Comparison of ENCODE assay signal across 8 mouse cellular contexts in genomic region chr5:137770709-137771108, GRCm38 (mm10). TPM values are rescaled to one million over a fixed set of nuclear protein-coding genes. Genes with fewer than 3 reads are reported as not detected.
DNase-seq lines count a peak whose midpoint lies in the region; ATAC-seq and TF ChIP-seq lines count a peak whose summit lies in the region.

No protein-coding gene starts in this region.

- 45% methylated on average over 2 of the region's 2 CpGs for WGBS in kidney, postnatal 0 days
- 55% methylated on average over 2 of the region's 2 CpGs for WGBS in kidney, embryonic 16.5 days
- whole genome bisulfite sequencing in embryonic facial prominence, embryonic 10.5 days, result 40% methylated on average over 2 of the region's 2 CpGs
- WGBS in liver, embryonic 12.5 days (ENCODE audit: insufficient replicate concordance), result 29% methylated on average over 2 of the region's 2 CpGs
- WGBS in stomach, postnatal 0 days, result 48% methylated on average over 2 of the region's 2 CpGs

- DNase-seq in kidney, postnatal 0 days (ENCODE audit: low spot score), result peak; percentile 63
- DNase-seq in MN1 (ENCODE audit: low spot score), result peak; percentile 68
- peak; percentile 59 for DNase-seq in embryonic facial prominence, embryonic 10.5 days (ENCODE audit: low spot score)
- DNase-seq in stomach, postnatal 0 days (ENCODE audit: low spot score), result no peak
- no peak for DNase-seq in right cerebral cortex, postnatal 10 days (ENCODE audit: low spot score in 2 of 2)
- DNase-seq in frontal cortex, postnatal 25 days (ENCODE audit: low spot score in 2 of 2), result no peak

- H3K4me2 ChIP-seq in kidney, postnatal 0 days (ENCODE audit: low read length), result no peak overlapping the region
- no peak overlapping the region for H3K4me2 ChIP-seq in kidney, embryonic 16.5 days (replicated peaks; ENCODE audit: low read depth, low read length)
- H3K4me2 ChIP-seq in liver, embryonic 12.5 days, result no peak overlapping the region
- H3K4me2 ChIP-seq in stomach, postnatal 0 days (replicated peaks; ENCODE audit: low read depth), result no peak overlapping the region

- H3K9me3 ChIP-seq in kidney, postnatal 0 days (replicated peaks; ENCODE audit: low read length), result no peaks in the 10 kb centered on the region
- H3K9me3 ChIP-seq in kidney, embryonic 16.5 days (ENCODE audit: low read length), result peaks cover 4% of the 10 kb centered on the region; the same call in 1 of the 2 replicates
- 0 out of 2 replicates have a peak, but pooled peaks cover 2% of the 10 kb centered on the region for H3K9me3 ChIP-seq in embryonic facial prominence, embryonic 10.5 days
- peaks cover 4% of the 10 kb centered on the region; the same call in 1 of the 2 replicates for H3K9me3 ChIP-seq in liver, embryonic 12.5 days (replicated peaks)
- no peaks in the 10 kb centered on the region for H3K9me3 ChIP-seq in stomach, postnatal 0 days (ENCODE audit: control insufficient read depth, low read length)

- TF ChIP-seq CTCF in kidney, postnatal 0 days (IDR thresholded peaks at IDR 0.05; ENCODE audit: low read depth), result peak; percentile 84
- TF ChIP-seq CTCF in stomach, postnatal 0 days (IDR thresholded peaks at IDR 0.05; ENCODE audit: low read depth), result peak; percentile 94

- no peaks in the 10 kb centered on the region for H3K36me3 ChIP-seq in kidney, postnatal 0 days (ENCODE audit: insufficient read depth, low read length)
- no peaks in the 10 kb centered on the region for H3K36me3 ChIP-seq in kidney, embryonic 16.5 days (ENCODE audit: insufficient read depth, low read length)
- no peaks in the 10 kb centered on the region for H3K36me3 ChIP-seq in embryonic facial prominence, embryonic 10.5 days (replicated peaks)
- peaks cover 2% of the 10 kb centered on the region; the same call in 1 of the 2 replicates for H3K36me3 ChIP-seq in liver, embryonic 12.5 days
- no peaks in the 10 kb centered on the region for H3K36me3 ChIP-seq in stomach, postnatal 0 days (ENCODE audit: control insufficient read depth, insufficient read depth, low read length)

- no peak overlapping the region for H3K9ac ChIP-seq in kidney, postnatal 0 days (ENCODE audit: low read depth, low read length)
- no peak overlapping the region for H3K9ac ChIP-seq in kidney, embryonic 16.5 days (replicated peaks; ENCODE audit: low read length)
- no peak overlapping the region for H3K9ac ChIP-seq in liver, embryonic 12.5 days
- no peak overlapping the region for H3K9ac ChIP-seq in stomach, postnatal 0 days (ENCODE audit: low read length)

- H3K27me3 ChIP-seq in kidney, postnatal 0 days (ENCODE audit: insufficient read depth, low read length), result no peaks in the 10 kb centered on the region
- H3K27me3 ChIP-seq in kidney, embryonic 16.5 days (ENCODE audit: insufficient read depth, low read length), result no peaks in the 10 kb centered on the region
- no peaks in the 10 kb centered on the region for H3K27me3 ChIP-seq in embryonic facial prominence, embryonic 10.5 days (replicated peaks; ENCODE audit: low read depth, poor library complexity, severe bottlenecking)
- H3K27me3 ChIP-seq in liver, embryonic 12.5 days (replicated peaks), result no peaks in the 10 kb centered on the region
- no peaks in the 10 kb centered on the region for H3K27me3 ChIP-seq in stomach, postnatal 0 days (ENCODE audit: control insufficient read depth, insufficient read depth, low read length)

- H3K4me3 ChIP-seq in kidney, postnatal 0 days (replicated peaks; ENCODE audit: low read depth, low read length), result no peak overlapping the region
- no peak overlapping the region for H3K4me3 ChIP-seq in kidney, embryonic 16.5 days (ENCODE audit: low read length)
- H3K4me3 ChIP-seq in embryonic facial prominence, embryonic 10.5 days, result no peak overlapping the region
- no peak overlapping the region for H3K4me3 ChIP-seq in liver, embryonic 12.5 days
- no peak overlapping the region for H3K4me3 ChIP-seq in stomach, postnatal 0 days (ENCODE audit: low read depth, low read length)

- no peaks in the 10 kb centered on the region for H3K4me1 ChIP-seq in kidney, postnatal 0 days (replicated peaks; ENCODE audit: insufficient read depth, low read length)
- H3K4me1 ChIP-seq in kidney, embryonic 16.5 days (ENCODE audit: insufficient read depth, low read length), result no peaks in the 10 kb centered on the region
- peaks cover 5% of the 10 kb centered on the region; the same call in 1 of the 2 replicates for H3K4me1 ChIP-seq in embryonic facial prominence, embryonic 10.5 days
- peaks cover 25% of the 10 kb centered on the region for H3K4me1 ChIP-seq in liver, embryonic 12.5 days
- H3K4me1 ChIP-seq in stomach, postnatal 0 days (replicated peaks; ENCODE audit: control insufficient read depth, insufficient read depth), result no peaks in the 10 kb centered on the region

- H3K27ac ChIP-seq in kidney, postnatal 0 days, result no peak overlapping the region
- H3K27ac ChIP-seq in kidney, embryonic 16.5 days (ENCODE audit: low read length), result no peak overlapping the region
- H3K27ac ChIP-seq in embryonic facial prominence, embryonic 10.5 days (replicated peaks), result no peak overlapping the region
- H3K27ac ChIP-seq in liver, embryonic 12.5 days, result no peak overlapping the region
- H3K27ac ChIP-seq in stomach, postnatal 0 days (replicated peaks), result no peak overlapping the region

- no peak for TF ChIP-seq EP300 in stomach, postnatal 0 days (optimal IDR thresholded peaks at IDR 0.05)

- ATAC-seq in kidney, postnatal 0 days (replicated peaks; ENCODE audit: low FRiP score, low read depth), result no peak
- no peak for ATAC-seq in kidney, embryonic 16.5 days (ENCODE audit: low FRiP score, low TSS enrichment)
- peak; percentile 67; the same call in 1 of the 2 replicates for ATAC-seq in liver, embryonic 12.5 days
- peak; percentile 39; the same call in 1 of the 2 replicates for ATAC-seq in stomach, postnatal 0 days (ENCODE audit: low FRiP score, low TSS enrichment)

RNA-seq across cellular contexts. Expression of gene Ppp1r35, which starts 7.9 kb away (rescaled TPM):
- polyA plus RNA-seq in kidney, postnatal 0 days (2015; fragmentation: Nextera tagmentation; extraction: Ambion mirVana), result 28.8 and 32.4 TPM in 2 replicates
- polyA plus RNA-seq in kidney, embryonic 16.5 days (2015; fragmentation: Nextera tagmentation; extraction: Ambion mirVana), result 26.0 and 32.1 TPM in 2 replicates
- polyA plus RNA-seq in embryonic facial prominence, embryonic 10.5 days (2016; fragmentation: Nextera tagmentation; extraction: Ambion mirVana), result 47.9 and 49.1 TPM in 2 replicates
- polyA plus RNA-seq in liver, embryonic 12.5 days (2016; fragmentation: Nextera tagmentation; extraction: Ambion mirVana), result 38.6 and 39.2 TPM in 2 replicates
- polyA plus RNA-seq in stomach, postnatal 0 days (2015; fragmentation: Nextera tagmentation; extraction: Ambion mirVana), result 16.8 and 17.2 TPM in 2 replicates

RNA-seq across cellular contexts. Expression of gene Mepce, which starts 16.7 kb away (rescaled TPM):
- 11.6 and 12.3 TPM in 2 replicates for polyA plus RNA-seq in kidney, postnatal 0 days (2015; fragmentation: Nextera tagmentation; extraction: Ambion mirVana)
- polyA plus RNA-seq in kidney, embryonic 16.5 days (2015; fragmentation: Nextera tagmentation; extraction: Ambion mirVana), result 11.0 and 11.2 TPM in 2 replicates
- 9.1 and 11.5 TPM in 2 replicates for polyA plus RNA-seq in embryonic facial prominence, embryonic 10.5 days (2016; fragmentation: Nextera tagmentation; extraction: Ambion mirVana)
- polyA plus RNA-seq in liver, embryonic 12.5 days (2016; fragmentation: Nextera tagmentation; extraction: Ambion mirVana), result 9.0 and 9.2 TPM in 2 replicates
- polyA plus RNA-seq in stomach, postnatal 0 days (2015; fragmentation: Nextera tagmentation; extraction: Ambion mirVana), result 5.8 and 6.8 TPM in 2 replicates

RNA-seq across cellular contexts. Expression of gene Zcwpw1, which starts 16.9 kb away (rescaled TPM):
- polyA plus RNA-seq in kidney, postnatal 0 days (2015; fragmentation: Nextera tagmentation; extraction: Ambion mirVana), result 14.5 and 15.7 TPM in 2 replicates
- 24.8 and 31.8 TPM in 2 replicates for polyA plus RNA-seq in kidney, embryonic 16.5 days (2015; fragmentation: Nextera tagmentation; extraction: Ambion mirVana)
- 14.5 and 17.5 TPM in 2 replicates for polyA plus RNA-seq in embryonic facial prominence, embryonic 10.5 days (2016; fragmentation: Nextera tagmentation; extraction: Ambion mirVana)
- polyA plus RNA-seq in liver, embryonic 12.5 days (2016; fragmentation: Nextera tagmentation; extraction: Ambion mirVana), result 6.9 and 7.5 TPM in 2 replicates
- polyA plus RNA-seq in stomach, postnatal 0 days (2015; fragmentation: Nextera tagmentation; extraction: Ambion mirVana), result 2.6 and 2.7 TPM in 2 replicates

RNA-seq across cellular contexts. Expression of gene Tsc22d4, which starts 25.2 kb away (rescaled TPM):
- 107 and 110 TPM in 2 replicates for polyA plus RNA-seq in kidney, postnatal 0 days (2015; fragmentation: Nextera tagmentation; extraction: Ambion mirVana)
- 126 and 129 TPM in 2 replicates for polyA plus RNA-seq in kidney, embryonic 16.5 days (2015; fragmentation: Nextera tagmentation; extraction: Ambion mirVana)
- polyA plus RNA-seq in embryonic facial prominence, embryonic 10.5 days (2016; fragmentation: Nextera tagmentation; extraction: Ambion mirVana), result 89.8 and 94.3 TPM in 2 replicates
- 96.0 and 99.2 TPM in 2 replicates for polyA plus RNA-seq in liver, embryonic 12.5 days (2016; fragmentation: Nextera tagmentation; extraction: Ambion mirVana)
- 100 and 110 TPM in 2 replicates for polyA plus RNA-seq in stomach, postnatal 0 days (2015; fragmentation: Nextera tagmentation; extraction: Ambion mirVana)

RNA-seq across cellular contexts. Expression of gene Nyap1, which starts 29.3 kb away (rescaled TPM):
- 1.2 and 1.6 TPM in 2 replicates for polyA plus RNA-seq in kidney, postnatal 0 days (2015; fragmentation: Nextera tagmentation; extraction: Ambion mirVana)
- 2.1 and 2.2 TPM in 2 replicates for polyA plus RNA-seq in kidney, embryonic 16.5 days (2015; fragmentation: Nextera tagmentation; extraction: Ambion mirVana)
- polyA plus RNA-seq in embryonic facial prominence, embryonic 10.5 days (2016; fragmentation: Nextera tagmentation; extraction: Ambion mirVana), result 3.0 and 3.6 TPM in 2 replicates
- polyA plus RNA-seq in liver, embryonic 12.5 days (2016; fragmentation: Nextera tagmentation; extraction: Ambion mirVana), result 0.33 and 0.38 TPM in 2 replicates
- polyA plus RNA-seq in stomach, postnatal 0 days (2015; fragmentation: Nextera tagmentation; extraction: Ambion mirVana), result 1.0 TPM in 2 replicates

Comparison
In these comparisons a context has a peak if more than half of its experiments do, and no peak if none do; other contexts are left out.
1. ATAC-seq: peak in liver, embryonic 12.5 days (single experiment) and stomach, postnatal 0 days (single experiment); none in kidney, postnatal 0 days (single experiment) and kidney, embryonic 16.5 days (single experiment).
2. DNase-seq: peak in kidney, postnatal 0 days (single experiment), MN1 (single experiment) and embryonic facial prominence, embryonic 10.5 days (single experiment); none in stomach, postnatal 0 days (single experiment), right cerebral cortex, postnatal 10 days (0 of 2) and frontal cortex, postnatal 25 days (0 of 2).